Mouse (Mus musculus) myocyte (in vitro differentiated cells): ENCODE results near the gene Uvrag.

ENCODE experiments used
- CEBPB ChIP-seq: IDR thresholded peaks from 2 replicates; pipeline ENCODE4 v1.6.1; 2011; ENCODE audit warnings: mild to moderate bottlenecking, moderate library complexity; ENCODE audit not compliant: poor library complexity, insufficient read depth, severe bottlenecking
- E2F4 ChIP-seq: IDR thresholded peaks from one replicate; pipeline ENCODE4 v1.6.1; 2011; ENCODE audit warnings: mild to moderate bottlenecking, control low read depth, moderate library complexity; ENCODE audit not compliant: insufficient read depth
- MAX ChIP-seq: IDR thresholded peaks from one replicate; pipeline ENCODE4 v1.6.1; 2011; ENCODE audit warnings: low read depth, mild to moderate bottlenecking, control low read depth
- MYOD1 ChIP-seq, 3 experiments: IDR thresholded peaks; one replicate each; pipeline ENCODE4 v1.6.1; 2011; ENCODE audit warnings: control low read depth in 2 of 3, low read depth in 2 of 3, mild to moderate bottlenecking in 2 of 3, moderate library complexity in 1 of 3; ENCODE audit not compliant: insufficient read length in 2 of 3, control insufficient read depth in 1 of 3
- MYOG ChIP-seq, 3 experiments: IDR thresholded peaks; one replicate each; pipeline ENCODE4 v1.6.1; 2011; ENCODE audit warnings: control low read depth in 2 of 3, low read depth in 2 of 3, mild to moderate bottlenecking in 2 of 3; ENCODE audit not compliant: insufficient read length in 2 of 3, control insufficient read depth in 1 of 3, insufficient read depth in 1 of 3
- POLR2A ChIP-seq: IDR thresholded peaks from one replicate; pipeline ENCODE4 v1.6.1; 2011; ENCODE audit warnings: low read depth, mild to moderate bottlenecking, control low read depth, moderate library complexity; ENCODE audit not compliant: insufficient read length
- POLR2AphosphoS2 ChIP-seq: IDR thresholded peaks from one replicate; pipeline ENCODE4 v1.6.1; 2011; ENCODE audit warnings: low read depth, control low read depth; ENCODE audit not compliant: insufficient read length
- REST ChIP-seq: IDR thresholded peaks from one replicate; pipeline ENCODE4 v1.6.1; 2011; ENCODE audit warnings: mild to moderate bottlenecking, control low read depth, moderate library complexity; ENCODE audit not compliant: insufficient read depth, insufficient read length
- SRF ChIP-seq: IDR thresholded peaks from one replicate; pipeline ENCODE4 v1.6.1; 2011; ENCODE audit warnings: low read depth; ENCODE audit not compliant: control insufficient read depth, insufficient read length
- TCF12 ChIP-seq: IDR thresholded peaks from one replicate; pipeline ENCODE4 v1.6.1; 2011; ENCODE audit warnings: mild to moderate bottlenecking, control low read depth; ENCODE audit not compliant: poor library complexity, insufficient read depth, severe bottlenecking
- USF1 ChIP-seq: IDR thresholded peaks from one replicate; pipeline ENCODE4 v1.6.1; 2011; ENCODE audit warnings: low read depth, mild to moderate bottlenecking, control low read depth, moderate library complexity

- no peak for TF ChIP-seq POLR2A
- TF ChIP-seq MYOD1 (IDR thresholded peaks at IDR 0.05; ENCODE audit: control insufficient read depth in 1 of 3, insufficient read length in 2 of 3, low read depth in 2 of 3), result no peak
- no peak for TF ChIP-seq MAX
- TF ChIP-seq TCF12, result no peak
- no peak for TF ChIP-seq E2F4
- no peak for TF ChIP-seq POLR2AphosphoS2
- TF ChIP-seq USF1, result no peak
- no peak for TF ChIP-seq MYOG (IDR thresholded peaks at IDR 0.05; ENCODE audit: control insufficient read depth in 1 of 3, insufficient read depth in 1 of 3, insufficient read length in 2 of 3, low read depth in 2 of 3)
- TF ChIP-seq CEBPB, result no peak
- TF ChIP-seq SRF, result no peak
- no peak for TF ChIP-seq REST
Observed at GRCm38 (mm10) chr7:98837901-98838300, 303.0 kb downstream of the Uvrag start.
